Mouse (Mus musculus): ENCODE measurements around the gene Gtpbp3. TPM values are rescaled to one million over a fixed set of nuclear protein-coding genes. Genes with fewer than 3 reads are reported as not detected.

The Gtpbp3 gene
- polyA plus RNA-seq, 1 experiment from 2014 or later = 10.6 TPM

- Histone ChIP-seq H3K4me3 (ENCODE audit: low read depth, low read length) (peak overlapping the region; percentile 67), H3K9me3 (ENCODE audit: low read length) (no peaks in the 10 kb centered on the region), H3K36me3 (ENCODE audit: insufficient read depth, low read length) (no peaks in the 10 kb centered on the region), H3K4me2 (replicated peaks; ENCODE audit: low read depth, low read length) (peak overlapping the region; percentile 98), H3K27me3 (replicated peaks; ENCODE audit: insufficient read depth, low read length) (no peaks in the 10 kb centered on the region), H3K4me1 (ENCODE audit: insufficient read depth, low read depth, low read length) (peaks cover 22% of the 10 kb centered on the region; the same call in 1 of the 2 replicates), H3K9ac (replicated peaks; ENCODE audit: low read depth) (peak overlapping the region; percentile 56; the same call in 1 of the 2 replicates), H3K27ac (ENCODE audit: low read length) (no peak overlapping the region)
- ATAC-seq (no peak), DNase-seq (ENCODE audit: low spot score) (peak; percentile 56)
- TF ChIP-seq CTCF (IDR thresholded peaks at IDR 0.05) (no peak), EP300 (IDR thresholded peaks at IDR 0.05) (no peak)
- 3% methylated on average over 16 of the region's 16 CpGs for WGBS
Measured at GRCm38 (mm10) chr8:71462786-71463185, 25.1 kb upstream of the Gtpbp3 start.

GRCm38 (mm10) chr8:71463188-71464033 lies 24.5 kb upstream of the Gtpbp3 start, which contains the start of gene Abhd8:
Gene Abhd8 (minus strand): TSS chr8:71463655.
- H3K9ac ChIP-seq (replicated peaks; ENCODE audit: low read depth) = peak within 1 kb of the TSS; percentile 56
- no peaks in the 10 kb centered on the region for H3K9me3 ChIP-seq (ENCODE audit: low read length)
- 2% methylated on average over 55 of the region's 55 CpGs for WGBS
- peak; percentile 94 for DNase-seq (ENCODE audit: low spot score)
- ATAC-seq = peak; percentile 66
- H3K4me1 ChIP-seq (ENCODE audit: insufficient read depth, low read depth, low read length) = peaks cover 22% of the 10 kb centered on the region; the same call in 1 of the 2 replicates
- no peaks in the 10 kb centered on the region for H3K27me3 ChIP-seq (replicated peaks; ENCODE audit: insufficient read depth, low read length)
- peak within 1 kb of the TSS; percentile 98 for H3K4me2 ChIP-seq (replicated peaks; ENCODE audit: low read depth, low read length)
- H3K4me3 ChIP-seq (ENCODE audit: low read depth, low read length) = peak within 1 kb of the TSS; percentile 67
- no peak for TF ChIP-seq CTCF (IDR thresholded peaks at IDR 0.05)
- TF ChIP-seq EP300 (IDR thresholded peaks at IDR 0.05) = no peak
- no peaks in the 10 kb centered on the region for H3K36me3 ChIP-seq (ENCODE audit: insufficient read depth, low read length)
- peak within 1 kb of the TSS; percentile 47 for H3K27ac ChIP-seq (ENCODE audit: low read length)

DNA sequence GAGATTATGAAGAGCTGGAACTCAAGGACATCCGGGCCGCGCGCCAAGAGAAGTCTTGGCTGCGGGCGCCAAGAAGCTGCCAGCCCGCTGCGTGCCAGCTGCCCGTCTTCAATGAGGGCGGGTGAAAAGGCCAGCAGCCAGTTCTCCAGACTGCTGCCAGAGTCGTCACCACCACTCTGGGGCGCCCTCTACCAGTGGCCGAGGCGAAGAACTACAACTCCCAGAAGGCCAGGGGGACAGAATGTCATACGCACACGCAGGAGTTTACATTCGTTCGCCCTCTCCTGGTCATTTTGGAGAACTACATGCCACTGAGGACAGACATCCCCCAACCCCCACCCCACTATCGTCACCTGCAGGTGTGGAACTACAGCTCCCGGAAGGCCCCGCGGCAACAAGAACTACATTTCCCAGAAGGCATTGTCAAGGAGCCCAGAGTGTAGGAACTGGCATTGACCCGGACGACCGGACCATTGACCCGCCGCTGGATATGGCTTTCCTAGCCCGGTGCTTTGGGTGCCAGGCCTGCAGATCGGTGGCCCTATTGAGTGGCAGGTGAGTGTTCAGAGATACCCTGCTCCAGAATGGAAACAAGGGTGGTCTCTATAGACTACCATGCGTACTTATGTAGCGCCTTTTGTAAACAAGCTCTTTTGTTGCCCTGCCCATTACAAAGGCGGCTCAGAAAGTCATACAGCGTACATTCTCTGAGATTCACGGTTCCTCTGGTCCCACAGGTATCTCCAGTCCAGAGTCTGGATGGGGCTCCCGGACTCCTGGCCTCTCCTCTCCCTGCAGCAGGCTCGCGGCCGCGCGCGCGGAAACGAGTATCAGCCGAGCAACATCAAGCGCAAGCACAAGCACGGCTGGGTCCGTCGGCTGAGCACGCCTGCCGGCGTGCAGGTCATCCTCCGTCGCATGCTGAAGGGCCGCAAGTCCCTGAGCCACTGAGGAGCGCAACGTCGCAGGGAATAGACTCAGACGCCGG lies 23.1 kb upstream of the Gtpbp3 start, which contains the start of gene Mrpl34:
Mrpl34 (plus strand) TSS at position 447 of the 988 bp plus-strand sequence.
- ATAC-seq (peak; percentile 86), DNase-seq (ENCODE audit: low spot score) (peak; percentile 99)
- TF ChIP-seq EP300 (IDR thresholded peaks at IDR 0.05) (peak; percentile 33; the same call in 1 of the 2 replicates), CTCF (IDR thresholded peaks at IDR 0.05) (peak; percentile 99)
- peak within 1 kb of the TSS; percentile 98 for H3K4me2 ChIP-seq (replicated peaks; ENCODE audit: low read depth, low read length)
- H3K27ac ChIP-seq (ENCODE audit: low read length) = peak within 1 kb of the TSS; percentile 58
- peak within 1 kb of the TSS; percentile 67 for H3K4me3 ChIP-seq (ENCODE audit: low read depth, low read length)
- WGBS = under 1% methylated on average over 59 of the region's 59 CpGs
- no peaks in the 10 kb centered on the region for H3K36me3 ChIP-seq (ENCODE audit: insufficient read depth, low read length)
- H3K9me3 ChIP-seq (ENCODE audit: low read length) = no peaks in the 10 kb centered on the region
- peak within 1 kb of the TSS; percentile 50 for H3K9ac ChIP-seq (replicated peaks; ENCODE audit: low read depth)
- no peaks in the 10 kb centered on the region for H3K27me3 ChIP-seq (replicated peaks; ENCODE audit: insufficient read depth, low read length)
- H3K4me1 ChIP-seq (ENCODE audit: insufficient read depth, low read depth, low read length) = peaks cover 22% of the 10 kb centered on the region; the same call in 1 of the 2 replicates

GRCm38 (mm10) chr8:71465733-71466132 lies 22.2 kb upstream of the Gtpbp3 start:
- Histone ChIP-seq H3K36me3 (ENCODE audit: insufficient read depth, low read length) (no peaks in the 10 kb centered on the region), H3K27me3 (replicated peaks; ENCODE audit: insufficient read depth, low read length) (no peaks in the 10 kb centered on the region), H3K4me1 (ENCODE audit: insufficient read depth, low read depth, low read length) (peaks cover 22% of the 10 kb centered on the region; the same call in 1 of the 2 replicates), H3K4me3 (ENCODE audit: low read depth, low read length) (peak overlapping the region; percentile 54; the same call in 1 of the 2 replicates), H3K9me3 (ENCODE audit: low read length) (no peaks in the 10 kb centered on the region), H3K27ac (ENCODE audit: low read length) (no peak overlapping the region), H3K4me2 (replicated peaks; ENCODE audit: low read depth, low read length) (peak overlapping the region; percentile 98; the same call in 1 of the 2 replicates), H3K9ac (replicated peaks; ENCODE audit: low read depth) (no peak overlapping the region)
- no peak for DNase-seq (ENCODE audit: low spot score)
- no peak for TF ChIP-seq EP300 (IDR thresholded peaks at IDR 0.05)
- TF ChIP-seq CTCF (IDR thresholded peaks at IDR 0.05) = no peak
- no peak for ATAC-seq
- WGBS = 77% methylated on average over 8 of the region's 8 CpGs

- no peak for ATAC-seq
- no peak overlapping the region for H3K4me3 ChIP-seq (ENCODE audit: low read depth, low read length)
- no peaks in the 10 kb centered on the region for H3K27me3 ChIP-seq (replicated peaks; ENCODE audit: insufficient read depth, low read length)
- no peak overlapping the region for H3K27ac ChIP-seq (ENCODE audit: low read length)
- 95% methylated on average over 5 of the region's 5 CpGs for WGBS
- H3K4me2 ChIP-seq (replicated peaks; ENCODE audit: low read depth, low read length) = no peak overlapping the region
- H3K9ac ChIP-seq (replicated peaks; ENCODE audit: low read depth) = no peak overlapping the region
- TF ChIP-seq CTCF (IDR thresholded peaks at IDR 0.05) (no peak), EP300 (IDR thresholded peaks at IDR 0.05) (no peak)
- no peaks in the 10 kb centered on the region for H3K9me3 ChIP-seq (ENCODE audit: low read length)
- DNase-seq (ENCODE audit: low spot score) = no peak
- H3K4me1 ChIP-seq (ENCODE audit: insufficient read depth, low read depth, low read length) = peaks cover 22% of the 10 kb centered on the region; the same call in 1 of the 2 replicates
- no peaks in the 10 kb centered on the region for H3K36me3 ChIP-seq (ENCODE audit: insufficient read depth, low read length)
Measured at GRCm38 (mm10) chr8:71466198-71466597, 21.7 kb upstream of the Gtpbp3 start.

Data from lung, postnatal 0 days (tissue).